Mouse (Mus musculus): ENCODE results near the gene Cd48.
"Not testable (repeated sequence)": the region's sequence is repeated elsewhere in the genome, so short reads cannot be mapped to it uniquely, and the experiment has no call there.

Gene Cd48

DNA sequence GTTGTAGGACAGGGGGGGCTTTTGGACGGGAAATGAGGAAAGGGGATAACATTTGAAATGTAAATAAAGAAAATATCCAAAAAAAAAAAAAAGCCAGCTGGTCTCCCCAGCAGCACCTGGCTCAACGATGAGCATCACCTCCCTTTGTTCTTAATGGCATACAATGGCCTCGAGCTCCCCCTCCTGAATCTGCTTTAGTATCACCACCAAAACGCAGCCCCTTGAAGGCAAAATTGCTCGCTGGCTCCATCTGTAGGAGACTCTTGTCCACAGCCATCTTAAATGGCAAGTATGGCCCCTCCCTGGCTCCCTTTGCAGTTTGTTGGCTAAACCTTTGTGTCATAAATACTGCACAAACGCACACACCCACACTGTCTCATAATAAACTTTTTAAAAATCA lies 17.2 kb downstream of the Cd48 start:
- DNase-seq, result peak; percentile 60

DNA sequence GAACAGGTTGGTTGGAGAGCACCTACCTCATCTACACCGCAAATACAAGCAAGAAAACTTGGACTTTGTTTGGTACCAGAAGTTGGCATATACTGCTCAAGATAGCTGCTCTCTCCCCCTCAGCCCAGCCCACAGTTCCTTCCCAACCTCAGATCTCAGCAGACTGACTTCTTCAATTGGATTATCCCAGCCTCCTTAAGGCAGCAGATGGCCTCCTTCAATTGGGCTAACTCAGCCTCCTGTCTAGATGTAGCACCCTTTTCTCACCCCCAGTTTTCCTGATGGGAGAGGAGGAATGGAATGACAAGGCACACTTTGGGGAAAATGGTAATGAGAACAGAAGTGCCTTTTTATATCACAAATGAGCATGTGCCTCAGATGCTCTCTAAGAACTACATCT lies 31.9 kb downstream of the Cd48 start:
- DNase-seq, result not testable (repeated sequence)

DNA sequence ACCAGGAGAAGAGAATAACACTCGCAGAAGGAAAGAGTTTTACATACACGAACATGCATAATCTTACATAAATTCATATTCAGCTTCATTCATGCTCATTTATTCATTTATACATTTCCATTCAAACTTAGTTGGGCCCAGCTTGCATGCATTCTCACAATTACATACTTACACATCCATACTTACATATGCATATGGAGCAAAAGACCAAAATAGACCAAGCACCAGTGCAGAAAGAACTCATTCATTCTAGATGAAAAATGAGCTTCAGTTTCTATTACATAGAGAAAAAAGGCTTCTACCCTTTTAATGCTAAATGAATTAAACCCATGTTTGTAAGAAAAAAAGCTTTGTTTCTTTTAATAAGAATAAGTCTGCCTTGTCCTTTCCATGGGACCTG lies 33.6 kb downstream of the Cd48 start:
- no peak for DNase-seq

DNA sequence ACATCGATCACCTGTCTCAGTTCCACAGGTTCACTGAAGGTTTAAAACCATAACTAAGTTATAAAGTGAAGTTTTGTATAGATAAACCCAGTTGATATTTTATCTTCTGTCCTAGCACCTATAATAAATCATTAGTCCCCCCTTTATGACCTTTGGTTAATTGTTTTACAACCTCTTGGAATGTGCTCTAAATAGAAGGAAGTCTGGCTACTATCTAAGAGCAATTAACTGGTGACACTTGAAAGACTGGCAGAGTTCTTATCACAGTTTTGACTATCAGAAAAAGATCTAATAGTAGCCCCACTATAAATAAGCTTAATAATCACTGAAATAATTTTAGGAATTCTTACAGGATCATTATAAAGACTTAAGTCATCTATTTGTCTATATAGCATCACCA lies 34.4 kb downstream of the Cd48 start:
- no peak for DNase-seq

DNA sequence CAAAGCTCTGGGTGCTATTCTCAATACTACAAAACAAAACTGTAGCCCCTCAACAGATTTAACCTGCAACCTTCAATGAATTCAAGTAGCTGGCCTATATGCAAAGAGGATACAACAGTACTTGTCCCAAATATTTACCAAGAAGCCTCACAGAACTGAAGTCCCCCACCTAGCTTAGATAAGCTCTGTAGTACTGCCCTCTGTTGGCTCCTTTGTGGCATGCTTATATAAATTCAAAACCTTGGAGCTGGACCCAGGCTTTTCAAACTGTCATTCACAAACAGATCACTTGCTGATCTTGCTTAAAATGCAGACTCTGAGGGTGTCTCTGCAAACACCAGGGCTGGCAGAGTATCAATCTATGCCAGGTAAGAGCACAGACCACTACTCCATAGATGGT lies 49.4 kb downstream of the Cd48 start:
- DNase-seq, result no peak

DNA sequence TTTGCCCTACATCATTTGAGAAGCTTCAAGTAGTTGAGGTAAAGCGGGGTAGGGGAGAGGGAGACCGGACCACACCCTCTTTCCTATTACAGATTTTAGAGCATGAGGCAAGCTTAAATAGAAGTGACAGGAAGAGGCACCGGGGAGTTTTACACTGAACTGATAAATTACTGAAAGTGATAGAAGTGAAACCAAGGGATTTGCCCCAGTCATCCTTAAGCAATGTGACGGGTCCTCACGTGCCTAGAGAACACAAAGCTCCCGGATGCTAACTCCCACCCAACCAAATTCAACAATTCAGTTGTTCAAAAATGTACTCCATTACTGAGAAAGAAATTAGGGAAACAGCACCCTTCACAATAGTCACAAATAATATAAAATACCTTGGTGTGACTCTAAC lies 53.1 kb downstream of the Cd48 start:
- no peak for DNase-seq

DNA sequence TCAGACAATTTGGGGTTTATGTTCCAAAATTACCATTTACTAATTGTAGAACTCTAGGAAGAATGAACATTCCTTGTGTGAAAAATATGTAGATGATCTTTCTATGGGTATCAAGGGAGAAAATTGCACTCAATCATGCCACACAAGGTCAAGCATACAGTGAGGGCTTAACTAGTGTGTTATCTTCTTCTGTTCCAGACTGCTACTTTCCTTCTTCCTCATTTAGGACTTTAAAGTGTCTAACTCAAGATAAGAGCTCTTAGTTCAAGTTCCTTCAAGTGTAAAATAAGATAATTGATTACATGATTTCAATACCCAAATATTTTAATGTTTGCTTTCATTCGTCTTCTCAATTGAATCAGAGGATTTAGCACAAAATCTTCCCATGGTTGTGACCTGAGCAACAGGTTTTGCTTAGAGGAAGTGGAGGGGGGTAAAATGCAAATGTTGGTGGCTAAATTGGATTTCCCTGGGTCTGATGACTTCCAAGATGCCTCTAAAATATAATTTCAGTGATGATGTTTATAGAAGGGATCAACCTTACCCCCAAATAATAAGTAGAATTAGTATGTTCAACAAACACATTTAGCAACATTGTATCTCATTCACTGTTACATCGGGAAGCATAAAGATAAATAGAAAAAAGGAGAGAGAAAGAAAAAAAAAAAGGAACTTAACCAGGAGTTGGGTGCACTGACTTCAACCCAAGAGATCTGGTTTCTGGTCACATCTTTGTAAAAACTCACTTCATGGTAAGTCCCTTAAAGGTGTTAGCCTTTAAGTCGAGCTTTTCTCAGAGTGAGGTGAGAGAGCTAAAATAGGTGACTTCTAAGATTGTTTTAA lies 66.5 kb downstream of the Cd48 start:
- DNase-seq, result no peak

Data from liver (tissue).